8 mouse cellular contexts compared by ENCODE assay signal in genomic region chrX:162719615-162720014, GRCm38 (mm10). TPM values are rescaled to one million over a fixed set of nuclear protein-coding genes. Genes with fewer than 3 reads are reported as not detected.
DNase-seq lines count a peak whose midpoint lies in the region; ATAC-seq and TF ChIP-seq lines count a peak whose summit lies in the region.

No protein-coding gene starts in this region.

- ATAC-seq in heart, embryonic 12.5 days (ENCODE audit: insufficient number of reproducible peaks, low FRiP score) = no peak
- no peak for ATAC-seq in hindbrain, postnatal 0 days
- peak; percentile 89 for ATAC-seq in megakaryocyte progenitor cell, adult 5-6 weeks (replicated peaks; ENCODE audit: poor library complexity)

- WGBS in heart, embryonic 12.5 days = 28% methylated on average over 2 of the region's 2 CpGs
- WGBS in cerebellum, adult 2 months = 39% methylated on average over 2 of the region's 2 CpGs
- WGBS in hindbrain, postnatal 0 days = 44% methylated on average over 2 of the region's 2 CpGs

- H3K4me2 ChIP-seq in heart, embryonic 12.5 days = no peak overlapping the region
- H3K4me2 ChIP-seq in hindbrain, postnatal 0 days (ENCODE audit: low read depth, low read length) = no peak overlapping the region

- H3K9ac ChIP-seq in heart, embryonic 12.5 days = no peak overlapping the region
- no peak overlapping the region for H3K9ac ChIP-seq in hindbrain, postnatal 0 days (replicated peaks; ENCODE audit: low read length)

- no peaks in the 10 kb centered on the region for H3K4me1 ChIP-seq in heart, embryonic 12.5 days (replicated peaks)
- no peaks in the 10 kb centered on the region for H3K4me1 ChIP-seq in cerebellum, adult 2 months (ENCODE audit: control insufficient read depth, insufficient read depth, low read length)
- no peaks in the 10 kb centered on the region for H3K4me1 ChIP-seq in hindbrain, postnatal 0 days (ENCODE audit: insufficient read depth, low read length)

- peak; percentile 39 for DNase-seq in heart, adult 11 months
- peak; percentile 9 for DNase-seq in right cerebral cortex, postnatal 4 days
- DNase-seq in right cerebral cortex, postnatal 25 days = no peak
- peak; percentile 5 to 35 for DNase-seq in cerebellum, adult 2 months
- DNase-seq in hindbrain, postnatal 0 days (ENCODE audit: low spot score) = no peak
- no peak for DNase-seq in urinary bladder, postnatal 10 days (ENCODE audit: low spot score)

- 0 out of 2 replicates have a peak, but pooled peaks have one; percentile 3 for TF ChIP-seq CTCF in cerebellum, adult 2 months (IDR thresholded peaks at IDR 0.05; ENCODE audit: borderline replicate concordance, insufficient read depth, low read depth, low read length)
- TF ChIP-seq CTCF in hindbrain, postnatal 0 days (IDR thresholded peaks at IDR 0.05; ENCODE audit: low read depth) = peak; percentile 56

- no peaks in the 10 kb centered on the region for H3K36me3 ChIP-seq in heart, embryonic 12.5 days
- no peaks in the 10 kb centered on the region for H3K36me3 ChIP-seq in hindbrain, postnatal 0 days (ENCODE audit: insufficient read depth, low read length)

- no peak overlapping the region for H3K4me3 ChIP-seq in heart, embryonic 12.5 days
- H3K4me3 ChIP-seq in cerebellum, adult 2 months (replicated peaks; ENCODE audit: insufficient read depth, low read depth, low read length) = no peak overlapping the region
- H3K4me3 ChIP-seq in hindbrain, postnatal 0 days (ENCODE audit: low read length) = no peak overlapping the region

- H3K27ac ChIP-seq in heart, embryonic 12.5 days (ENCODE audit: poor library complexity, severe bottlenecking) = no peak overlapping the region
- H3K27ac ChIP-seq in cerebellum, adult 2 months (ENCODE audit: insufficient read depth, low read length) = no peak overlapping the region
- no peak overlapping the region for H3K27ac ChIP-seq in hindbrain, postnatal 0 days

- H3K27me3 ChIP-seq in heart, embryonic 12.5 days (replicated peaks) = no peaks in the 10 kb centered on the region
- H3K27me3 ChIP-seq in cerebellum, adult 2 months (ENCODE audit: control insufficient read depth, insufficient read depth, low read length) = no peaks in the 10 kb centered on the region
- H3K27me3 ChIP-seq in hindbrain, postnatal 0 days (ENCODE audit: insufficient read depth, low read length) = no peaks in the 10 kb centered on the region

- TF ChIP-seq POLR2A in cerebellum, adult 2 months (IDR thresholded peaks at IDR 0.05; ENCODE audit: borderline replicate concordance, insufficient read depth, low read length) = no peak

- no peaks in the 10 kb centered on the region for H3K9me3 ChIP-seq in heart, embryonic 12.5 days (replicated peaks)
- H3K9me3 ChIP-seq in hindbrain, postnatal 0 days (ENCODE audit: low read length) = no peaks in the 10 kb centered on the region

RNA-seq across cellular contexts. Expression of gene Rbbp7, which starts 40.6 kb away (rescaled TPM):
- polyA plus RNA-seq in heart, embryonic 12.5 days (2016; fragmentation: Nextera tagmentation; extraction: Ambion mirVana) = 414 and 428 TPM in 2 replicates
- polyA plus RNA-seq in cerebellum, adult 2 months (2012; rRNA removed) = 109 and 111 TPM in 2 replicates
- total RNA-seq in hindbrain, postnatal 0 days (2014; rRNA removed) = 97.1 and 112 TPM in 2 replicates
- 254 TPM in 2 replicates for polyA plus RNA-seq in hindbrain, postnatal 0 days (2015; fragmentation: Nextera tagmentation; extraction: Ambion mirVana)
- total RNA-seq in megakaryocyte progenitor cell, adult 5-6 weeks (2015) = 354 and 385 TPM in 2 replicates
- 267 and 297 TPM in 2 replicates for total RNA-seq in megakaryocyte progenitor cell, adult 5-6 weeks (2017)

Comparison
In these comparisons a context has a peak if more than half of its experiments do, and no peak if none do; other contexts are left out.
1. DNase-seq: peak in heart, adult 11 months (single experiment), right cerebral cortex, postnatal 4 days (single experiment) and cerebellum, adult 2 months (2 of 2); none in right cerebral cortex, postnatal 25 days (single experiment), hindbrain, postnatal 0 days (single experiment) and urinary bladder, postnatal 10 days (single experiment).